Mouse (Mus musculus) ES-E14 (cell line): Measurements from ENCODE around the gene Gm11096.

ENCODE experiments used
- CHD2 ChIP-seq: IDR thresholded peaks from 2 replicates; pipeline ENCODE4 v1.6.1; 2014; ENCODE audit warnings: mild to moderate bottlenecking, low read depth, low read length, inconsistent platforms
- ZNF384 ChIP-seq: IDR thresholded peaks from 2 replicates; pipeline ENCODE4 v1.6.1; 2012; ENCODE audit warnings: low read depth, low read length, inconsistent platforms

GRCm38 (mm10) chr17:81486388-81486787 lies 44.8 kb downstream of the Gm11096 start:
- no peak for TF ChIP-seq CHD2
- TF ChIP-seq ZNF384: no peak
